Mouse (Mus musculus) embryonic facial prominence, embryonic 11.5 days (tissue): Measurements from ENCODE around the gene Grem1. TPM values are rescaled to one million over a fixed set of nuclear protein-coding genes. Genes with fewer than 3 reads are reported as not detected.

ENCODE experiments used
- ATAC-seq: fragments of 200-750 bp; cut with Nextera tagmentation; replicated peaks from 2 replicates; pipeline ENCODE4 v1.8.0; 2017; ENCODE audit warnings: low read depth; ENCODE audit not compliant: insufficient number of reproducible peaks, low FRiP score, low TSS enrichment
- DNase-seq: peaks from one replicate; pipeline ENCODE4 v3.0.0-alpha.2; 2015; ENCODE audit warnings: low spot score
- H3K27ac ChIP-seq: fragments of 300-500 bp; sonication (generic); replicated peaks from 2 replicates; pipeline ENCODE4 v1.5.1; 2014; ENCODE audit warnings: mild to moderate bottlenecking, low read depth, low read length, control low read depth
- H3K27me3 ChIP-seq: fragments of 300-500 bp; sonication (generic); 2 replicates; pipeline ENCODE4 v1.6.1; 2014; ENCODE audit warnings: mild to moderate bottlenecking, low read length, moderate library complexity, mixed read lengths; ENCODE audit not compliant: control insufficient read depth, insufficient read depth
- H3K36me3 ChIP-seq: fragments of 300-500 bp; sonication (generic); replicated peaks from 2 replicates; pipeline ENCODE4 v1.6.1; 2014; ENCODE audit warnings: low read depth, mild to moderate bottlenecking, low read length, moderate library complexity, mixed read lengths; ENCODE audit not compliant: control insufficient read depth, insufficient read depth
- H3K4me1 ChIP-seq: fragments of 300-500 bp; sonication (generic); 2 replicates; pipeline ENCODE4 v1.6.1; 2014; ENCODE audit warnings: low read length, mixed read lengths; ENCODE audit not compliant: control insufficient read depth, insufficient read depth
- H3K4me2 ChIP-seq: fragments of 300-500 bp; sonication (generic); 2 replicates; pipeline ENCODE4 v1.6.1; 2014; ENCODE audit warnings: low read depth, mild to moderate bottlenecking, control low read depth, low read length, moderate library complexity
- H3K4me3 ChIP-seq: fragments of 300-500 bp; sonication (generic); 2 replicates; pipeline ENCODE4 v1.5.1; 2014; ENCODE audit warnings: low read depth, low read length, control low read depth
- H3K9ac ChIP-seq: fragments of 300-500 bp; sonication (generic); replicated peaks from 2 replicates; pipeline ENCODE4 v1.6.1; 2014; ENCODE audit warnings: mild to moderate bottlenecking, control low read depth, low read length
- H3K9me3 ChIP-seq: fragments of 300-500 bp; sonication (generic); replicated peaks from 2 replicates; pipeline ENCODE4 v1.6.1; 2016; ENCODE audit warnings: mild to moderate bottlenecking, low read length, inconsistent platforms, mixed read lengths; ENCODE audit not compliant: control insufficient read depth
- WGBS: fragments of 180-500 bp; shearing (Covaris S2); extraction: QIAGEN DNeasy Blood & Tissue Kit; methylation state at CpG from one replicate; pipeline ENCODE4 v1.1.7; 2014; 5-methylcytosine and 5-hydroxymethylcytosine counted together
- polyA plus RNA-seq: library from polyadenylated mRNA; unstranded; fragments of >200 nt; fragmentation: Nextera tagmentation; extraction: Ambion mirVana; gene quantifications from 2 replicates; pipeline ENCODE4 v1.2.1, GENCODE M21; 2014

Gene Grem1
- polyA plus RNA-seq = 0.80 and 1.4 TPM in 2 replicates

GRCm38 (mm10) chr2:113758311-113759161, at the start of gene Grem1:
Grem1 (minus strand) TSS chr2:113758646.
- H3K27ac ChIP-seq = no peak within 1 kb of the TSS
- under 1% methylated on average over 59 of the region's 64 CpGs for WGBS
- H3K4me3 ChIP-seq = peak within 1 kb of the TSS; percentile 50
- H3K36me3 ChIP-seq = no peaks in the 10 kb centered on the region
- H3K9ac ChIP-seq = peak within 1 kb of the TSS; percentile 50
- no peaks in the 10 kb centered on the region for H3K9me3 ChIP-seq
- peaks cover 13% of the 10 kb centered on the region for H3K27me3 ChIP-seq
- H3K4me1 ChIP-seq = peaks cover 7% of the 10 kb centered on the region
- peak; percentile 70 for ATAC-seq
- H3K4me2 ChIP-seq = peak within 1 kb of the TSS; percentile 90
- peak; percentile 57 for DNase-seq

- peak; percentile 79 for DNase-seq
- whole genome bisulfite sequencing = 21% methylated on average over 9 of the region's 9 CpGs
- no peak overlapping the region for H3K27ac ChIP-seq
- no peaks in the 10 kb centered on the region for H3K4me1 ChIP-seq
- no peaks in the 10 kb centered on the region for H3K27me3 ChIP-seq
- no peak for ATAC-seq
- H3K36me3 ChIP-seq = no peaks in the 10 kb centered on the region
- H3K4me3 ChIP-seq = no peak overlapping the region
- no peak overlapping the region for H3K4me2 ChIP-seq
- no peak overlapping the region for H3K9ac ChIP-seq
- no peaks in the 10 kb centered on the region for H3K9me3 ChIP-seq
These were observed 49.2 kb upstream of the Grem1 start for GRCm38 (mm10) chr2:113807640-113808039.

GRCm38 (mm10) chr2:113806851-113807577, 48.6 kb upstream of the Grem1 start:
- no peak overlapping the region for H3K4me2 ChIP-seq
- H3K4me1 ChIP-seq = no peaks in the 10 kb centered on the region
- no peak overlapping the region for H3K9ac ChIP-seq
- no peaks in the 10 kb centered on the region for H3K9me3 ChIP-seq
- ATAC-seq (0 out of 2 replicates have a peak, but pooled peaks have one; percentile 56), DNase-seq (no peak)
- no peaks in the 10 kb centered on the region for H3K36me3 ChIP-seq
- H3K4me3 ChIP-seq = no peak overlapping the region
- 49% methylated on average over 10 of the region's 10 CpGs for WGBS
- H3K27ac ChIP-seq = no peak overlapping the region
- H3K27me3 ChIP-seq = no peaks in the 10 kb centered on the region

GRCm38 (mm10) chr2:113805765-113806164, 47.3 kb upstream of the Grem1 start:
- Histone ChIP-seq H3K27ac (no peak overlapping the region), H3K9me3 (no peaks in the 10 kb centered on the region), H3K4me2 (no peak overlapping the region), H3K4me3 (no peak overlapping the region), H3K27me3 (no peaks in the 10 kb centered on the region), H3K36me3 (no peaks in the 10 kb centered on the region), H3K4me1 (no peaks in the 10 kb centered on the region), H3K9ac (no peak overlapping the region)
- no peak for ATAC-seq
- 85% methylated on average over 4 of the region's 4 CpGs for WGBS
- DNase-seq = no peak

GRCm38 (mm10) chr2:113803753-113804152, 45.3 kb upstream of the Grem1 start:
- no peak for ATAC-seq
- H3K4me3 ChIP-seq = no peak overlapping the region
- WGBS = 41% methylated on average over 1 of the region's 1 CpGs
- H3K27ac ChIP-seq = no peak overlapping the region
- H3K9me3 ChIP-seq = no peaks in the 10 kb centered on the region
- no peaks in the 10 kb centered on the region for H3K27me3 ChIP-seq
- no peaks in the 10 kb centered on the region for H3K36me3 ChIP-seq
- no peak overlapping the region for H3K9ac ChIP-seq
- no peak overlapping the region for H3K4me2 ChIP-seq
- H3K4me1 ChIP-seq = no peaks in the 10 kb centered on the region
- no peak for DNase-seq

GRCm38 (mm10) chr2:113800846-113801245, 42.4 kb upstream of the Grem1 start:
- Histone ChIP-seq H3K36me3 (no peaks in the 10 kb centered on the region), H3K4me1 (no peaks in the 10 kb centered on the region), H3K27me3 (no peaks in the 10 kb centered on the region), H3K9ac (no peak overlapping the region), H3K4me3 (no peak overlapping the region), H3K9me3 (no peaks in the 10 kb centered on the region), H3K27ac (no peak overlapping the region), H3K4me2 (no peak overlapping the region)
- DNase-seq = peak; percentile 60
- WGBS = 32% methylated on average over 5 of the region's 5 CpGs
- ATAC-seq = no peak

GRCm38 (mm10) chr2:113798605-113799004, 40.2 kb upstream of the Grem1 start:
- Histone ChIP-seq H3K27me3 (no peaks in the 10 kb centered on the region), H3K36me3 (no peaks in the 10 kb centered on the region), H3K9me3 (no peaks in the 10 kb centered on the region), H3K4me1 (no peaks in the 10 kb centered on the region), H3K27ac (no peak overlapping the region), H3K4me2 (no peak overlapping the region), H3K4me3 (no peak overlapping the region), H3K9ac (no peak overlapping the region)
- 82% methylated on average over 13 of the region's 13 CpGs for WGBS
- no peak for DNase-seq
- no peak for ATAC-seq

- DNase-seq (no peak), ATAC-seq (no peak)
- Histone ChIP-seq H3K36me3 (no peaks in the 10 kb centered on the region), H3K27ac (no peak overlapping the region), H3K4me3 (no peak overlapping the region), H3K27me3 (no peaks in the 10 kb centered on the region), H3K4me2 (no peak overlapping the region), H3K9me3 (no peaks in the 10 kb centered on the region), H3K4me1 (no peaks in the 10 kb centered on the region), H3K9ac (no peak overlapping the region)
- WGBS = 58% methylated on average over 4 of the region's 4 CpGs
These were observed 36.7 kb upstream of the Grem1 start for GRCm38 (mm10) chr2:113795186-113795585.
